Mouse (Mus musculus): ENCODE data around the gene Gata2. TPM values are rescaled to one million over a fixed set of nuclear protein-coding genes. Genes with fewer than 3 reads are reported as not detected.

Gene Gata2
- polyA plus RNA-seq, 1 experiment from 2014 or later, result 20.6 TPM

GRCm38 (mm10) chr6:88254082-88254481 is 60.4 kb downstream of the Gata2 start:
- H3K9ac ChIP-seq, result no peak overlapping the region
- whole genome bisulfite sequencing, result 82% methylated on average over 6 of the region's 6 CpGs
- H3K36me3 ChIP-seq, result peaks cover 6% of the 10 kb centered on the region; the same call in 1 of the 2 replicates
- H3K4me3 ChIP-seq, result no peak overlapping the region
- no peak overlapping the region for H3K4me2 ChIP-seq
- H3K4me1 ChIP-seq (replicated peaks), result no peaks in the 10 kb centered on the region
- ATAC-seq (ENCODE audit: low FRiP score), result no peak
- H3K27ac ChIP-seq, result no peak overlapping the region
- H3K27me3 ChIP-seq, result no peaks in the 10 kb centered on the region
- no peaks in the 10 kb centered on the region for H3K9me3 ChIP-seq

GRCm38 (mm10) chr6:88255435-88255834 is 61.7 kb downstream of the Gata2 start:
- no peak overlapping the region for H3K9ac ChIP-seq
- no peaks in the 10 kb centered on the region for H3K27me3 ChIP-seq
- H3K4me1 ChIP-seq (replicated peaks), result no peaks in the 10 kb centered on the region
- ATAC-seq (ENCODE audit: low FRiP score), result no peak
- H3K4me3 ChIP-seq, result no peak overlapping the region
- H3K9me3 ChIP-seq, result no peaks in the 10 kb centered on the region
- peaks cover 6% of the 10 kb centered on the region; the same call in 1 of the 2 replicates for H3K36me3 ChIP-seq
- 83% methylated on average over 4 of the region's 4 CpGs for WGBS
- H3K27ac ChIP-seq, result no peak overlapping the region
- H3K4me2 ChIP-seq, result no peak overlapping the region

Other genes starting within 250 kb of the Gata2 start
- gene H1fx, start 212.3 kb upstream of the Gata2 start, polyA plus RNA-seq (2015; fragmentation: Nextera tagmentation; extraction: Ambion mirVana), result 18.4 and 20.2 TPM in 2 replicates
- gene Rab7, start 148.6 kb upstream of the Gata2 start, polyA plus RNA-seq (2015; fragmentation: Nextera tagmentation; extraction: Ambion mirVana), result 290 and 303 TPM in 2 replicates
- 284 and 286 TPM in 2 replicates for gene Rpn1, start 109.4 kb upstream of the Gata2 start, polyA plus RNA-seq (2015; fragmentation: Nextera tagmentation; extraction: Ambion mirVana)
- not detected in 2 replicates for gene Dnajb8, start 28.4 kb downstream of the Gata2 start, polyA plus RNA-seq (2015; fragmentation: Nextera tagmentation; extraction: Ambion mirVana)

Measured in hindbrain, embryonic 13.5 days (tissue).